Mouse (Mus musculus) heart, adult 8-10 months (tissue): ENCODE measurements around the gene Tmco1. TPM values are rescaled to one million over a fixed set of nuclear protein-coding genes. Genes with fewer than 3 reads are reported as not detected.

Source experiments
- DNase-seq: peaks from one replicate; pipeline ENCODE4 v3.0.0; 2022; ENCODE audit warnings: low spot score
- microRNA-seq: library from miRNA; unstranded; fragments of <30 nt; microRNA quantifications from one replicate; pipeline ENCODE4 v1.2.0, GENCODE M21; 2022
- total RNA-seq, 4 experiments: library from RNA; stranded (reverse); gene quantifications; 2 replicates each; pipeline ENCODE4 v1.2.4; 2022

Tmco1 gene
- total RNA-seq, 4 experiments from 2014 or later, result 92.5 to 99.4 (median 98.8) TPM

GRCm38 (mm10) chr1:167369905-167370304 lies 61.7 kb downstream of the Tmco1 start:
- DNase-seq, result peak; percentile 86

GRCm38 (mm10) chr1:167372739-167373138 lies 64.6 kb downstream of the Tmco1 start:
- no peak for DNase-seq

DNA sequence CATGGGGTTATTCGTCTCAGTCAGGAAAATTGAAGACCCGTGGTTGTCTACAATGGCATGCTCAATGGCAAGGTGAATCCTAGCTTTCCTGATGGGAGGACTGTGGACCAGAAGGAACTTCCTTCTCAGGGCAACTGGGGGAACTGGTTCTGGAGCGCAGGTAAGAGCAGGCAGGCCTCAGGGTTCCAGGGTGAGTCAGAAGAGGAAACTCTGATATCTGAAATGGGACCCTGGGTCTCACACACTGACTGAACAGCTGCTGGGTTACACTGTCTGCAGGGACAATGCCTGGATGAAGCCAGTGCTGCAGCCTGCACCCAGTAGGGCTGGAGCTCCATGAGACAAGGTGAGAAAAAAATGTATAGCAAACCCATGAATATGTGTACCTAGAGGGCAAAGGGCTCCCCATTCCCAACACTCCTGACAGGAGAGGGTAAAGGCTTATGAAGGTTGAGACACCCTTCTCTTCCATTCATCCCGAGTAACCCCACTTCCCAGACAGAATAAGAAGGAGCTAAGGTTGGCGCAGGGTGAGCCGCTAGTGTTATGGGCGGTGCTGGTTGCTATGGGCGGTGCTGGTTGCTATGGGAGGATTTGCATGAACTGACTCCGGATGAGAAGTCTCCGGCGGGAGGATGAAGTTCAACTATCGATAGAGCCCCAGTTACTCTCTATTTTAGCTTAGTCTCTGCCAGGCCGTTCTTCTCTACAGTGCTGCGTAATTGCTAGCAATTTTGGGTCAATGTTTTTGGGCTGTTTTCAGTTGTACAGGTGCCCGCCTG lies 66.0 kb downstream of the Tmco1 start:
- DNase-seq, result no peak

DNA sequence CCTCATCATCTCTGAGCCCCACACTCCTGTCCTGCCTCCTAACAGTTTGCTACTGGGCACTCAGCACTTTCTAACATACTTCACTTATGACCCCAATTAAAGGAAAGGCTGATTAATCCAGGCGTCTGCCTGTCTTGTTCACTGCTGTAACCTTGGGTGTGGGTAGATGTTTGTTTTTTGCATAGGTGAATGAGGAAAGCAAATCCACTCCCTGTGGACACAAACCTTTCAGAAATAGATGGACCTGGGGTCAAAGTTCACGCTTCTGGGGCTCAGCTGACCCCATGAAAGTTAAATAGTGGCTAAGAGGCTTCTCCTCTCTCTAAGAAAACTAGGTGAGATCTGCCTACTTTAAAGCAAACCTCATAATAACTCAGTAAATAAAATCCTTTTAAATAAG lies 66.8 kb downstream of the Tmco1 start:
- no peak for DNase-seq

- no peak for DNase-seq
Observed at GRCm38 (mm10) chr1:167378019-167378418, 69.8 kb downstream of the Tmco1 start.

- no peak for DNase-seq
Observed at GRCm38 (mm10) chr1:167379751-167380150, 71.6 kb downstream of the Tmco1 start.

GRCm38 (mm10) chr1:167380223-167380622 lies 72.0 kb downstream of the Tmco1 start:
- DNase-seq, result no peak

- DNase-seq, result no peak
Observed at GRCm38 (mm10) chr1:167381050-167382015, 73.2 kb downstream of the Tmco1 start.

DNA sequence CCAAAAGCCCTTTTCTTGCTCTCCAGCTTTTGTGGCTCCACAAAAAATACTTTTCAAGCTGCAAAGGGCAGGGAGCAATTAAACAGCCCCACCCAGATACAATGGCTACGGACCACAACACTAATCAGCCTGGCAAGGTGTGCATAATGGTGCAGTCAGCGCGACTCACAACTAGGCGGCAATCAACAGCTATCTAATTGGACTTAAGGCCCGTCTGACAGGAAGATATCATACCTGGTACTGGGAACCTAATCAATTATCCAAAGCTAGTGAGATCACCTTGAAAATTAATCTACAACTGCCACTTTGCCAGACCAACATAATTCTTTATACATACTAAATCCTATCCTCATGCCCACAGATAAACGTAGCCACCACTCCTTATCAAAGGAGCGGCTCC lies 74.1 kb downstream of the Tmco1 start:
- DNase-seq, result no peak

- no peak for DNase-seq
Observed at GRCm38 (mm10) chr1:167382763-167383162, 74.6 kb downstream of the Tmco1 start.

DNA sequence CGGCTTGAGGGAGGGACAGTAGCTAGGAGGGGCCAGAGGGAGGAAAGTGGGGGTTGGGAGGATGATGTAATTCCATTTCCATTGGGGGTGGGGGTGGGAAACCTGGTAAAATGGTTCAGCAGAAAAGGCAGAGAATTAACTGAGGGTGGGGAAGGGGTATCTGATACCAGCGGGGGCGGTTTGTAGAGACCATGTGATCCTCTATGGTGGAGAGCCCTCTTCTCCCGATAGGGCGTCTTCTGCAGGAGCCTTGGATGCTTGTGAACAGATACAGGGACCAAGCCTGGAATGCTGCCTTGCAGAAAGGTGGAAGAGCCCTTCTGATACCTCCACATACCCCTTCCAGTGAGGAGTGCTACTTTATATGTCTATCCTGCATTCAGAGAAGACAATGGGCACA lies 75.0 kb downstream of the Tmco1 start:
- DNase-seq, result no peak

Small RNA genes lying within 50 kb of the gene (microRNA-seq; reads per million reads assigned to microRNA genes)
- gene Gm25911 (not detected), gene Mir6347 (not detected)

Other genes with a start within 250 kb of the Tmco1 start
- gene Uck2, start 23.1 kb upstream of the Tmco1 start, total RNA-seq, result 10 to 100 TPM; 38.7 to 50.3 (median 43.4) TPM
- gene Aldh9a1, start 41.6 kb downstream of the Tmco1 start, total RNA-seq, result 10 to 100 TPM; 15.1 to 27.6 (median 20.4) TPM
- gene Mgst3, start 85.5 kb downstream of the Tmco1 start, total RNA-seq, result 100 to 1,000 TPM; 345 to 380 (median 359) TPM
- 1 to 10 TPM; 2.7 to 4.7 (median 3.1) TPM for gene Lrrc52, start 158.4 kb downstream of the Tmco1 start, total RNA-seq